Mouse (Mus musculus): ENCODE data around the gene Atp1b1.

The Atp1b1 gene

GRCm38 (mm10) chr1:164458245-164458613 lies at the start of gene Atp1b1:
TSS of gene Atp1b1 (minus strand) at chr1:164458355.
- peak; percentile 92 for DNase-seq

DNA sequence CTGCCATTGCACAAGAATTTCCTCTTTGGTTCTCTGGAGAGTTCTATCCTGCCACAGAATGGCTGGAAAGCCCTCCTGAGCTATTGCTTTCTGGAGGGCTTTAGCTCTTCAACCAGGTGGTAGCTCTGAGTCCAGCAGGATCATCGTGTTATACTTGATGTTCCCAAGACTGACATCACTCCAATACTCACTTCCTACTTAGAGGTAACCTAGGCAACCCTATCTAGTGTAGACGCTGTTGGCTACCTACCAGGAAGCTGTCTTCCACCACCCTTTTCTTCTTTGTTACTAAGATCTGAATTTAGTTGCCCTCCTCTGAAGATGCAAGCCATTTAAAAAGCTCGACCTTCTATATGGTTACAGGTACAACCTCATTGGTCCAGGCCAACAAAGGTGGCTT lies 46.9 kb upstream of the Atp1b1 start:
- no peak for DNase-seq

DNA sequence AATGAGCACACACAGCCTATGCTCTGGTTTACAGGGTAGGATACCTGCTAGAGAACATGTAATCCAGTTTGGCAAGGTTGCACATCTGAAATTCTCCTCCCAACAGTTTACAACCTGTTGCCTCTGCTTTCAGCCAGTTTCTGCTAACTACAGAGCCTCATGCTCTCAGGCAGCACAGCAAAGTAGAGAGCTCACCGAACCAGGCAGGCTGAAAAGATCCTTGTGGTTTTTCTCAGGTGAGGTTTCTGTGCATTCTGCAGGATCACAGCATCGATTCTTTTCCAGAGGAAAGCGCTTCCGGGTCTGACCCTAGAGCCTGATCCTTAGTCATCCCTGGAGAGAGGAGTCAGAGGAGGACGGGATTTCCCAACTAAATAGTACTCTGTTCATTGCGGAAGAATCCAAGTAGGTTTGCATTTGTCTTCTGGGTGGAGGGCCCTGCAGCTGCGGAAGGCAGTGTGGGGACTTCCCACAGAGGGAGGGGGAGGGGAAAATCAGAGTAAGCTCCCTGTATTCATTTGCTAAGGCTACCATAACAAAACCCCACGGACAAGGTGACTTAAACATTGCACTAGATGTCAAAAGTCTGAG lies 45.1 kb upstream of the Atp1b1 start:
- DNase-seq, result peak; percentile 14

DNA sequence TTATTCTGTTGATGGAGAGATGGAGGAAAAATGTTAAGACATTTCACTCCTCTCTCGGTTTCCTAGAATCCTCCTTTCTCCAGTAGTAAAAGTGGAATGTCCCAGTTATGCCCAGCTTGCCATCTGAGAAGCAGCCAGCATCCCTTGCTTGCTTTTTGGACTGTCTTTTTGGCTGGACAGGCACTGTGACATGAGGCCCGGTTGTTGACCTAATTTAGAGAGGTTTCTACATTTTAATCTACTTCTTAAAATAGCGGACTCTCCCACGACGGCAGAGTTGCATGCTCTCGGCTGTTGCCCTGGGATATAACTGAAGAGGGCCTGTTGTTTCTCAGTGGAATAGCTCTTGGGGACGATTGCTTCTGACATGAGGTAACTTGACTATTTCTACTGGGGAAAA lies 44.1 kb upstream of the Atp1b1 start:
- no peak for DNase-seq

DNA sequence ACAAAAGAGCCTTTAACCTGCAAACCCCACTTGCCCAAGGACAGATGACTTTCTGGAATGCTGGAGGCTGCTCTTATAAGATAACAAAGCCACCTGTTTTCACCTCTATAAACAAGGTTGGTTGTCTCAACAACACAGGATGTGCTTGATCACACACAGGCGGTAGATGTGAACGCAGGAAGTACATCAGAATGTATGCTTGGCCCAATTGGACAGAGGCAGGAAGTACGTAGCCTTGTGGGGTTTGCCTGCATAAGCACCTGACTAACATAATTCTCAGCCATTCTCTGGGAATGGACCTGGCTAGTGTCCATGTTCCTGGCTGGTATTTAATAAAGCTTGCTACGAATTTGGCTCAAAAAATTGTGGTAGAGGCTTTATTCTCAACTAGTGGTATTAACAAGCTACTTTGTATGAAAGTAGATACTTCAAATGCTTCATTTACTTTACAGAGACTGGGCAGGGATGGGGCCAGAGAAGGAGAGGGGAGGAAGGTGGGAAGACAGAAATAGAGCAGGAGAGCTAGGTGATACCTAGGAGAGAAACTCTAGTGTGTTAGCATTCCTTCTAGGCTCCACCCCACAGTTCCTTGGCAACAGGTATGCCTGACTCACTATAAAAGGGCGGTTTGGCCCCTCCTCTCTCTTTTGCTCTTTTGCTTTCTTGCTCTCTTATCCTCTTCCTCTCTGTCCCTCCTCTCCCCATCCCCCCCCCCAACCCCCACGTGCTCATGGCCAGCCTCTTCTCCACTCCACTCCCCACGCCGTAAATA lies 36.8 kb upstream of the Atp1b1 start:
- no peak for DNase-seq

GRCm38 (mm10) chr1:164494215-164494614 lies 36.1 kb upstream of the Atp1b1 start:
- no peak for DNase-seq

- DNase-seq, result no peak
These were observed 35.0 kb upstream of the Atp1b1 start for GRCm38 (mm10) chr1:164493042-164493705.

DNA sequence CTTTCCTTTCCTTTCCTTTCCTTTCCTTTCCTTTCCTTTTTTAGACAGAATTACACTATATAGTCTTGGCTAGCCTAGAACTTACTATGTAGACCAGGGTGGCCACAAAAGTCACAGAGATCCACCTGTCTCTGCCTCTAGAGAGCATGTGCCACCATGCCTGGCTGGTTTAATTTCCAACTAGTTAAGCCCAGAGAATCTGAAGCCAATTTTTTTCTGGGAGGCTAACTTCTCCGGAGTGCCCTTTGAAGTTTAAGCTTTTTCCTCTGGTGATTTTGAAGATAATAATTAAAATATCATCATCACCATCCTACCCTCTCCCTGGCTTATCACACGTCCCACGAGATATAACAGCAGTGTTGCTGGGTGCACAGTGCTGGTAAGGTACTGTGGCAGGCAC lies 34.3 kb upstream of the Atp1b1 start:
- no peak for DNase-seq

DNA sequence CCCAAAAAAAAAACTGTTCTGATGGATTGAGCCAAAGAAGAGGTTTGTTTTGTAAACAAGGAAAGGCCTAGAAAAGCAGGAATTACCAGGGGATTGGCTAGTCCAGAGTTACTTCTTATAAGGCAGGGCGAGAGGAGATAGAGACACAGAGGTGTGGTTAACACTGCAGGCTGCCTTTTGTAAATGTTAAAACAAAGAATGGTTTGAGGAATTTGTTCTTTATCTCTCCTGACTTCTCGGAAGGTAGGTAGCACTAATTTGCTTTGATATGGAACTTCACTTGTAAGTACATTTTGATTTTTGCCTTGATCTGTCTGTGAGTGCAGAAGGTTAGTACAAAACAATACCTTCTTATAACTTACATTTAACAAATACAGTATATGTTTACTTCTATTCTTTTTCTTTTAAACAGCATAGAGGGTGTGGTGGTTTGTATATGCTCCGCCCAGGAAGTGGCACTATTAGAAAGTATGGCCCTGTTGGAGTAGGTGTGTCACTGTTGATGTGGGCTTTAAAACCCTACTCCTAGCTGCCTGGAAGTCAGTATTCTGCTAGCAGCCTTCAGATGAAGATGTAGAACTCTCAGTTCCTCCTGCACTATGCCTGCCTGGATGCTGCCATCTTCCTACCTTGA lies 31.9 kb upstream of the Atp1b1 start:
- DNase-seq, result no peak

GRCm38 (mm10) chr1:164483728-164484127 lies 25.6 kb upstream of the Atp1b1 start:
- DNase-seq, result no peak

- no peak for DNase-seq
These were observed 24.7 kb upstream of the Atp1b1 start for GRCm38 (mm10) chr1:164482833-164483232.

GRCm38 (mm10) chr1:164481645-164482354 lies 23.6 kb upstream of the Atp1b1 start:
- DNase-seq, result no peak

DNA sequence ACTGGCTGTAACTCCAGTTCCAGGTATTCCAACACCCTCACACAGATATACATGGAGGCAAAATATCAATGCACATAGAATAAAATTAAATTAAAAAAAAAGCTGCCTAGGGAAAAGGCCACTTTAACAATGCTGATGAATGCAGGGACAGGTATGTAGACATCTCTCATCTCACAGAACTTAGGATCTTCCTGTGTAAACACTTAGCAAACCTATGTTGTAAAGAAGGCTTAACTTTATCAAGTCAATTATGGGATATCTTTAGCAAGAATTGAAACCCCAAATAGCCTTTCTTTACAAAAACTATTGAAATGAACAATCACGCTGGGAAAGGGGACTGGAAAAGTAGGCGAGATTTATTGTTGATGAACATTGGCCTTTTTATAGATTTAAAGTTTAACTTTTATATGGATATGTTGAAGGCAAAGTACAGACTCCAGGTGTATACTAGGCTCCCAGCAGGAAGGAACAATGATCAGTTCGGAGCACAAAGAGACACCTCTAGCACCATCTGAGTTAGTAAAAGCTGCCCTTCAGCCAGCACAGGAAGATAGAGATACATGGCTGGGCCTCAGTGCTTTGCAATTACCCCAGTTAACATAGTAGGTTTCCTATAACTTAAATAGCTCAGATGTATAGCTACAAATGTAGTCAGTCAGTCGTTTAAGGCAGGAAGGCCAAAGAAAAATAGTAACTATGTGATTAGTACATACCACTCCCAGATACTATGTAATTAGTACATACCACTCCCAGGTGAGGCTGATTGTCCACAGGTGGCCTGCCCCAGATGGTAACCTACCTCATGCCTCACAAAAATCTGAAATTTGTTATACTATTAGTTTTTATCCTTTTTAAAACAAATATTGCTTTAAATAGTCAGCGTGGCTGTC lies 22.8 kb upstream of the Atp1b1 start:
- no peak for DNase-seq

- no peak for DNase-seq
These were observed 17.7 kb upstream of the Atp1b1 start for GRCm38 (mm10) chr1:164475895-164476294.

GRCm38 (mm10) chr1:164474778-164475511 lies 16.8 kb upstream of the Atp1b1 start:
- no peak for DNase-seq

GRCm38 (mm10) chr1:164474310-164474709 lies 16.2 kb upstream of the Atp1b1 start:
- no peak for DNase-seq

DNA sequence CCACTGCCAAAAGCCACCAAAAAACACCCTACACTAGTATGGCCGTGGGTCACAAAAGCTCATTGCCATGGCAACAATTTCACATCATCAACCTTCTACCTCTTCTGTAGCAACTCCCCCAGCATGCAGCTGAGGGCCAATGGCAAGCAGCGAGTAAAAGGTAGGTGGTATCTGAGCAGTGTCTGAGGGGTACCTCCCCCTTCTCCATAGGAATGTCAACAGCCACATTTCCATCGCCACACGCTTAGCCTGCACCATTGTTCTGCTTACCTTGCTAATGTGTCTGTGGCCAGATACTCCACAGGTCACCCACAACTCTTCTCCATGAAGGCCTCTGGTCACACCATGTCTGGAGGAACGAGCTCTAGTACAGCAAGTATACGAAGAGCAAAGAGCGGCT lies 15.2 kb upstream of the Atp1b1 start:
- DNase-seq, result no peak

- no peak for DNase-seq
These were observed 13.5 kb upstream of the Atp1b1 start for GRCm38 (mm10) chr1:164471632-164472031.

DNA sequence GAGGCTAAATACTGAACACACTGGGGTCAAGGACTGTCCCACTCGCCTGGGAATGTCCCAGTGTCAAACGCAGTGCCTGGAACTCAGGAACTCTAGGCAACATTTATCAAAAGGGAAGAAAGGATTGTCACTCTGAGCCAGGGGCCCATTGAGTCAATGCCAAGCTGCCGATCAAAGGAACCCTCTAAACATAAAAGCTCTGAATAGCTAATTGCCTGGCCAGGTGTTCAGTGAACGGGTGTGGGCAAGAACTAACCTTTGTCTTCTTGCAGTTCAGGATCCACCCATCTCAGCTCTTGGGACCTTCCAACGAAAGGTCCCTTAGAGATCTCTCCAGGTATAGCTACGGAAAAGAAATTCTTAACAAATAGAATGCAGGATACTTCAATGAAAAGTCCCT lies 12.8 kb upstream of the Atp1b1 start:
- no peak for DNase-seq

DNA sequence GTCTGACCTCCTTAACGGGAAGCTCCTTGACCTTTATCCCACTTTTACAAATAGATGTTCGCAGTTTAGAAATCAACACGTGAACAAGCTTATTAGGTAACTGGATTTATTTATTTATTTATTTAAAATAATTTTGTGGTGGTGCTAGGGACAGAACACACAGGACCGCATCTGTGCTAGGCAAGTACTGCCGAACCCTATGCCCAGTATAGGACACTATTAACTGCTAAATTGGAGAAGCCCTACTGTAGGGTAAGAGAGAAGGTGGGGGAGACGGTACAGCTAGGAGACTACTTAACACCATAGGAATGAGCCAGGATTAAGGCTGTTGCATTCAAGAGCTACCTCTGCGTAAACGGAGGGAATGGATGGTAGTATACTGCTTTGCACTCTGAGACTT lies 10.2 kb upstream of the Atp1b1 start:
- no peak for DNase-seq

- DNase-seq, result no peak
These were observed 9.3 kb upstream of the Atp1b1 start for GRCm38 (mm10) chr1:164467406-164467805.

Data from kidney, postnatal 10 days (tissue).